Mouse (Mus musculus): ENCODE results near the gene Amh. TPM values are rescaled to one million over a fixed set of nuclear protein-coding genes. Genes with fewer than 3 reads are reported as not detected.
"Not testable (repeated sequence)": the region's sequence is repeated elsewhere in the genome, so short reads cannot be mapped to it uniquely, and the experiment has no call there.

Gene Amh
- polyA plus RNA-seq, 1 experiment from 2014 or later: not detected

DNA sequence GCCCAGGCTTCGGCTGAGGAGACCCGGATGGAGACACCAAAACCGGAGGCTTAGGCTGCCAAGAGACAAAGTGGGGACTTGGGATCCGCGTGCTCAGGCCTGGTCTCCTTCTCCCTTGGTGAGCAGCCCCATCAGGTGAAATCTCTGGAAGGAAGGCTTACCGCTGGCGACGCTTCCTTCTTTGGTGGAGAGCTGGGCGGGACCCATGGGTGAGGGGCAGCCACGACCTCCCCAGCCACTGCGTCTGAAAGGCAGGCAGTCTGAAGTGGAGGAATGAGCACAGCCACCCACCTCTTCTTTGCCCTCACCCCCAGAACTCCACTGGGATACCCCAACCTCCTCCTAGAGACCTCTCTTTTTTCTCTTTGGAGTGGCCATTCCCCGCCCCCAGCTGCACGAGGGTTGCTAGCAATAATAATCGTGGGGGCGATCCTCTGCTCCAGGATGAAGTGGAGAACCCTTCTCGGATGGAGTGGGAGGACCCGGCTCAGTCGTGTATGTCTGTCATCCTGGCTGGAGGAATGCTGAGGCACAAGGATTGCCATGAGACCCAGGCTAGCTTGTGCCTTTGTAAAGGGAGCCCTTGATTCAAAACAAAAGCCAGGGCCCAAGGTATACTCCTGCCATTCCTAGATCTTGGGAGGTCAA lies 4.1 kb downstream of the Amh start:
- H3K4me3 ChIP-seq (ENCODE audit: low read depth, low read length): peak overlapping the region; percentile 6; the same call in 1 of the 2 replicates
- no peak overlapping the region for H3K27ac ChIP-seq (ENCODE audit: low read depth, low read length)
- WGBS: 9% methylated on average over 18 of the region's 18 CpGs
- DNase-seq (ENCODE audit: low spot score, missing footprints): peak; percentile 90
- H3K36me3 ChIP-seq (ENCODE audit: control insufficient read depth, insufficient read depth, low read length): peaks cover 6% of the 10 kb centered on the region
- peak overlapping the region; percentile 29; the same call in 1 of the 2 replicates for H3K4me2 ChIP-seq
- no peaks in the 10 kb centered on the region for H3K9me3 ChIP-seq (ENCODE audit: control insufficient read depth, low read length)
- no peak for ATAC-seq (ENCODE audit: low FRiP score)
- peaks cover 25% of the 10 kb centered on the region for H3K4me1 ChIP-seq (ENCODE audit: control insufficient read depth, insufficient read depth, low read length)
- H3K27me3 ChIP-seq (ENCODE audit: control insufficient read depth, insufficient read depth, low read length): peaks cover 30% of the 10 kb centered on the region
- peak overlapping the region; percentile 24; the same call in 1 of the 2 replicates for H3K9ac ChIP-seq (ENCODE audit: low read length)

GRCm38 (mm10) chr10:80810084-80810483 lies 5.0 kb downstream of the Amh start:
- Histone ChIP-seq H3K36me3 (ENCODE audit: control insufficient read depth, insufficient read depth, low read length) (no peaks in the 10 kb centered on the region), H3K9ac (ENCODE audit: low read length) (no peak overlapping the region), H3K27me3 (ENCODE audit: control insufficient read depth, insufficient read depth, low read length) (peaks cover 30% of the 10 kb centered on the region), H3K4me3 (ENCODE audit: low read depth, low read length) (no peak overlapping the region), H3K4me1 (ENCODE audit: control insufficient read depth, insufficient read depth, low read length) (peaks cover 25% of the 10 kb centered on the region), H3K9me3 (ENCODE audit: control insufficient read depth, low read length) (no peaks in the 10 kb centered on the region), H3K4me2 (no peak overlapping the region), H3K27ac (ENCODE audit: low read depth, low read length) (no peak overlapping the region)
- no peak for DNase-seq (ENCODE audit: low spot score, missing footprints)
- 8% methylated on average over 20 of the region's 20 CpGs for WGBS
- no peak for ATAC-seq (ENCODE audit: low FRiP score)

GRCm38 (mm10) chr10:80812391-80813041 lies 7.5 kb downstream of the Amh start:
- no peak overlapping the region for H3K4me3 ChIP-seq (ENCODE audit: low read depth, low read length)
- H3K27ac ChIP-seq (ENCODE audit: low read depth, low read length): no peak overlapping the region
- H3K9me3 ChIP-seq (ENCODE audit: control insufficient read depth, low read length): no peaks in the 10 kb centered on the region
- WGBS: 69% methylated on average over 5 of the region's 5 CpGs
- no peak overlapping the region for H3K9ac ChIP-seq (ENCODE audit: low read length)
- H3K4me2 ChIP-seq: no peak overlapping the region
- DNase-seq (ENCODE audit: low spot score, missing footprints) (no peak), ATAC-seq (ENCODE audit: low FRiP score) (no peak)
- H3K27me3 ChIP-seq (ENCODE audit: control insufficient read depth, insufficient read depth, low read length): peaks cover 23% of the 10 kb centered on the region
- H3K36me3 ChIP-seq (ENCODE audit: control insufficient read depth, insufficient read depth, low read length): no peaks in the 10 kb centered on the region
- peaks cover 15% of the 10 kb centered on the region for H3K4me1 ChIP-seq (ENCODE audit: control insufficient read depth, insufficient read depth, low read length)

DNA sequence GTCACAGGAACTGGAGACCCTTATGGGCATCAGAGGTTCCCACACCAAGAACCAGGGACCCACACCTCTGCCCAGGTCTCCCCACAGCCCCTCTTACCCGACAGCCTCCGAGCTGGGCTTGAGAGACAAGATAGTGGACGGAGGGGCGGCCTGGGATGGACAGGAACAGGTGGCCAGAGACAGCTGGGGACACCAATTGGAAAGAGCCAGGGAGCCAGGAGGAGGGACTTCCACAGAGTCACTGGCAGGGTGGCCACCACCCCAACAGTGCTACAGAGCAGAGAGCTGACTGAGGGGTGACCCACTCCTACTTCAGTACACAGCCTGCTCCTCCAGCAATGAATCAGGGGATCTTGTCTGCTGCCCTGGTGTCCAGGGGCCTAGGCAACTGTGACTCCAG lies 8.3 kb downstream of the Amh start, which contains the start of gene Jsrp1:
Jsrp1 (minus strand) TSS at position 133 of the 400 bp plus-strand sequence.
- ATAC-seq (ENCODE audit: low FRiP score): no peak
- WGBS: 79% methylated on average over 4 of the region's 4 CpGs
- H3K4me2 ChIP-seq: no peak within 1 kb of the TSS
- no peak within 1 kb of the TSS for H3K9ac ChIP-seq (ENCODE audit: low read length)
- no peak for DNase-seq (ENCODE audit: low spot score, missing footprints)
- H3K4me1 ChIP-seq (ENCODE audit: control insufficient read depth, insufficient read depth, low read length): peaks cover 7% of the 10 kb centered on the region
- peaks cover 16% of the 10 kb centered on the region for H3K27me3 ChIP-seq (ENCODE audit: control insufficient read depth, insufficient read depth, low read length)
- H3K36me3 ChIP-seq (ENCODE audit: control insufficient read depth, insufficient read depth, low read length): no peaks in the 10 kb centered on the region
- no peak within 1 kb of the TSS for H3K4me3 ChIP-seq (ENCODE audit: low read depth, low read length)
- H3K27ac ChIP-seq (ENCODE audit: low read depth, low read length): no peak within 1 kb of the TSS
- H3K9me3 ChIP-seq (ENCODE audit: control insufficient read depth, low read length): no peaks in the 10 kb centered on the region

DNA sequence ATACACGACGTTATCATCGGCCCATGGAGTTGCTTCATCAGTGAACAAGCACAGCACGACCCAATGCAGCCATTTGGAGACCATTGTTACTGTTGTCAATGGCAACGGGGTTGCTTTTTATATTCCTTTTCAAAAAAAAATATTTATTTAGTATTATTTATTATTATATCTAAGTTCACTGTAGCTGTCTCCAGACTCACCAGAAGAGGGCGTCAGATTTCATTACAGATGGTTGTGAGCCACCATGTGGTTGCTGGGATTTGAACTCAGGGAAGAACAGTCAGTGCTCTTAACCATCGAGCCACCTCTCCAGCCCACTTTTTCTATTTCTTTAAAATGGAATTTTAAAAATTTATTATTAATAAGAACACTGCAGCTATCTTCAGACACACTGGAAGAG lies 9.8 kb downstream of the Amh start:
- no peaks in the 10 kb centered on the region for H3K4me1 ChIP-seq (ENCODE audit: control insufficient read depth, insufficient read depth, low read length)
- ATAC-seq (ENCODE audit: low FRiP score): no peak

DNA sequence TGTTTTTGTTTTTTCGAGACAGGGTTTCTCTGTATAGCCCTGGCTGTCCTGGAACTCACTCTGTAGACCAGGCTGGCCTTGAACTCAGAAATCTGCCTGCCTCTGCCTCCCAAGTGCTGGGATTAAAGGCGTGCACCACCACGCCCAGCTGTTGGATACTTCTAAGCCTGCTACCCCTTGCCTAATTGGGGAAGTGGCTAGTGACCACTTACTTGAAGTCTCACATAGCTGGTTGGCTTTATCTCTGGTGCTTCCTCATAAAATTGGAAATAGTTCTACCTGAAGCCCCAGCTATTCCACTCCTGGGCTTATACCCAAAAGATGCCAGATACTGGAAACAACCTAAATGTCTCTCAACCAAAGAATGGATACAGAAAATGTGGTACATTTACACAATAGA lies 11.3 kb downstream of the Amh start:
- not testable (repeated sequence) for H3K36me3 ChIP-seq (ENCODE audit: control insufficient read depth, insufficient read depth, low read length); H3K4me1 ChIP-seq (ENCODE audit: control insufficient read depth, insufficient read depth, low read length); H3K4me3 ChIP-seq (ENCODE audit: low read depth, low read length); H3K9ac ChIP-seq (ENCODE audit: low read length); H3K9me3 ChIP-seq (ENCODE audit: control insufficient read depth, low read length); DNase-seq (ENCODE audit: low spot score, missing footprints); H3K27ac ChIP-seq (ENCODE audit: low read depth, low read length); H3K4me2 ChIP-seq; H3K27me3 ChIP-seq (ENCODE audit: control insufficient read depth, insufficient read depth, low read length); ATAC-seq (ENCODE audit: low FRiP score)
- 78% methylated on average over 3 of the region's 3 CpGs for WGBS

More for the DNA sequence above, 9.8 kb downstream of the Amh start:
- Histone ChIP-seq H3K9ac (ENCODE audit: low read length) (no peak overlapping the region), H3K27me3 (ENCODE audit: control insufficient read depth, insufficient read depth, low read length) (peaks cover 5% of the 10 kb centered on the region; the same call in 1 of the 2 replicates), H3K4me2 (no peak overlapping the region), H3K36me3 (ENCODE audit: control insufficient read depth, insufficient read depth, low read length) (no peaks in the 10 kb centered on the region), H3K4me3 (ENCODE audit: low read depth, low read length) (no peak overlapping the region), H3K27ac (ENCODE audit: low read depth, low read length) (no peak overlapping the region), H3K9me3 (ENCODE audit: control insufficient read depth, low read length) (no peaks in the 10 kb centered on the region)
- DNase-seq (ENCODE audit: low spot score, missing footprints): no peak
- WGBS: 73% methylated on average over 7 of the region's 7 CpGs

- Histone ChIP-seq H3K9ac (ENCODE audit: low read length) (no peak overlapping the region), H3K9me3 (ENCODE audit: control insufficient read depth, low read length) (no peaks in the 10 kb centered on the region), H3K27ac (ENCODE audit: low read depth, low read length) (no peak overlapping the region), H3K4me3 (ENCODE audit: low read depth, low read length) (no peak overlapping the region), H3K4me2 (no peak overlapping the region), H3K36me3 (ENCODE audit: control insufficient read depth, insufficient read depth, low read length) (no peaks in the 10 kb centered on the region), H3K27me3 (ENCODE audit: control insufficient read depth, insufficient read depth, low read length) (no peaks in the 10 kb centered on the region), H3K4me1 (ENCODE audit: control insufficient read depth, insufficient read depth, low read length) (no peaks in the 10 kb centered on the region)
- ATAC-seq (ENCODE audit: low FRiP score): no peak
- DNase-seq (ENCODE audit: low spot score, missing footprints): no peak
- 70% methylated on average over 2 of the region's 2 CpGs for WGBS
Observed at GRCm38 (mm10) chr10:80817164-80817563, 12.1 kb downstream of the Amh start.

GRCm38 (mm10) chr10:80817955-80818354 lies 12.9 kb downstream of the Amh start:
- not testable (repeated sequence) for H3K27me3 ChIP-seq (ENCODE audit: control insufficient read depth, insufficient read depth, low read length); H3K36me3 ChIP-seq (ENCODE audit: control insufficient read depth, insufficient read depth, low read length); H3K4me3 ChIP-seq (ENCODE audit: low read depth, low read length); H3K4me2 ChIP-seq; H3K27ac ChIP-seq (ENCODE audit: low read depth, low read length); H3K4me1 ChIP-seq (ENCODE audit: control insufficient read depth, insufficient read depth, low read length); DNase-seq (ENCODE audit: low spot score, missing footprints); H3K9ac ChIP-seq (ENCODE audit: low read length); H3K9me3 ChIP-seq (ENCODE audit: control insufficient read depth, low read length); ATAC-seq (ENCODE audit: low FRiP score)
- 83% methylated on average over 7 of the region's 7 CpGs for WGBS

- WGBS: 60% methylated on average over 6 of the region's 6 CpGs
Observed at GRCm38 (mm10) chr10:80818599-80819281, 13.7 kb downstream of the Amh start.

More at GRCm38 (mm10) chr10:80818599-80819281, 13.7 kb downstream of the Amh start:
- Histone ChIP-seq H3K9ac (ENCODE audit: low read length) (no peak overlapping the region), H3K4me2 (no peak overlapping the region), H3K27me3 (ENCODE audit: control insufficient read depth, insufficient read depth, low read length) (no peaks in the 10 kb centered on the region), H3K36me3 (ENCODE audit: control insufficient read depth, insufficient read depth, low read length) (no peaks in the 10 kb centered on the region), H3K27ac (ENCODE audit: low read depth, low read length) (no peak overlapping the region), H3K9me3 (ENCODE audit: control insufficient read depth, low read length) (no peaks in the 10 kb centered on the region), H3K4me3 (ENCODE audit: low read depth, low read length) (no peak overlapping the region), H3K4me1 (ENCODE audit: control insufficient read depth, insufficient read depth, low read length) (no peaks in the 10 kb centered on the region)
- DNase-seq (ENCODE audit: low spot score, missing footprints) (no peak), ATAC-seq (ENCODE audit: low FRiP score) (no peak)

All from midbrain, embryonic 11.5 days (tissue).